Mouse (Mus musculus) ES-E14 (cell line): ENCODE results near the gene Rec8. TPM values are rescaled to one million over a fixed set of nuclear protein-coding genes. Genes with fewer than 3 reads are reported as not detected.

Experiments
- DNase-seq: peaks from one replicate; pipeline ENCODE4 v3.0.0-alpha.2; 2013; ENCODE audit warnings: low read depth, low spot score
- H3K27ac ChIP-seq: 2 replicates; pipeline ENCODE4 v1.5.1; 2012; ENCODE audit warnings: low read depth, mild to moderate bottlenecking, low read length, moderate library complexity, mixed read lengths; ENCODE audit not compliant: poor library complexity, insufficient read depth, severe bottlenecking
- H3K36me3 ChIP-seq: 2 replicates; pipeline ENCODE4 v1.6.1; 2012; ENCODE audit warnings: mild to moderate bottlenecking, low read length, moderate library complexity, mixed read lengths; ENCODE audit not compliant: control insufficient read depth, poor library complexity, insufficient read depth, severe bottlenecking
- H3K4me1 ChIP-seq, 2 experiments: fragments of 150-350 bp in 1 of 2; sonication (generic) in 1 of 2; 2 replicates each; pipeline ENCODE4 v1.6.1; 2012; ENCODE audit warnings: low read length in 2 of 2, mild to moderate bottlenecking in 1 of 2, mixed read lengths in 1 of 2; ENCODE audit not compliant: control insufficient read depth in 2 of 2, insufficient read depth in 2 of 2, poor library complexity in 1 of 2
- H3K4me3 ChIP-seq, 2 experiments: fragments of 150-350 bp in 1 of 2; sonication (generic) in 1 of 2; 2 replicates each; pipeline ENCODE4 v1.5.1; 2012; ENCODE audit warnings: low read length in 2 of 2, low read depth in 1 of 2, mild to moderate bottlenecking in 1 of 2, mixed read lengths in 1 of 2; ENCODE audit not compliant: insufficient read depth in 1 of 2, poor library complexity in 1 of 2, severe bottlenecking in 1 of 2
- H3K9ac ChIP-seq: 2 replicates; pipeline ENCODE4 v1.6.1; 2012; ENCODE audit warnings: low read depth, mild to moderate bottlenecking, low read length, mixed read lengths; ENCODE audit not compliant: poor library complexity, insufficient read depth, severe bottlenecking
- H3K9me3 ChIP-seq: fragments of 150-350 bp; sonication (generic); 2 replicates; pipeline ENCODE4 v1.6.1; 2012; ENCODE audit warnings: low read depth, mild to moderate bottlenecking, low read length; ENCODE audit not compliant: control insufficient read depth, insufficient read depth
- CHD2 ChIP-seq: IDR thresholded peaks from 2 replicates; pipeline ENCODE4 v1.6.1; 2014; ENCODE audit warnings: mild to moderate bottlenecking, low read depth, low read length, inconsistent platforms
- HCFC1 ChIP-seq: IDR thresholded peaks from 2 replicates; pipeline ENCODE4 v1.6.1; 2012; ENCODE audit warnings: low read length, inconsistent platforms, borderline replicate concordance; ENCODE audit not compliant: insufficient read depth
- MAFK ChIP-seq: IDR thresholded peaks from 2 replicates; pipeline ENCODE4 v1.6.1; 2014; ENCODE audit warnings: mild to moderate bottlenecking, low read depth, low read length, inconsistent platforms; ENCODE audit not compliant: insufficient read depth
- ZC3H11A ChIP-seq: IDR thresholded peaks from 2 replicates; pipeline ENCODE4 v1.6.1; 2012; ENCODE audit warnings: low read depth, mild to moderate bottlenecking, inconsistent platforms, low read length, borderline replicate concordance
- ZNF384 ChIP-seq: IDR thresholded peaks from 2 replicates; pipeline ENCODE4 v1.6.1; 2012; ENCODE audit warnings: low read depth, low read length, inconsistent platforms
- in situ Hi-C, 2 experiments: fragments of 600-800 bp; cut with MboI; formaldehyde crosslinking; loops; one replicate each; pipeline ENCODE4 v1.15.1; 2025; ENCODE audit warnings: low sequenced_read_pairs in 2 of 2, inconsistent platforms in 1 of 2; ENCODE audit not compliant: unreplicated experiment in 2 of 2
- total RNA-seq: library from RNA; depleted of rRNA; stranded (reverse); fragments of 300-350 nt; gene quantifications from 2 replicates; pipeline ENCODE4 v1.2.3, GENCODE M21; 2012

The Rec8 gene
- total RNA-seq, 1 experiment = 5.8 TPM

- no peak within 1 kb of the TSS for H3K9ac ChIP-seq
- H3K4me3 ChIP-seq = no peak within 1 kb of the TSS
- DNase-seq = no peak
- no peak within 1 kb of the TSS for H3K27ac ChIP-seq
- no peak for TF ChIP-seq ZC3H11A
- no peak for TF ChIP-seq MAFK
- TF ChIP-seq CHD2 = no peak
- no peak for TF ChIP-seq HCFC1
- TF ChIP-seq ZNF384 = no peak
- H3K4me1 ChIP-seq = peaks cover under 1 to 6% of the 10 kb centered on the region in 2 experiments; a peak in 1 of 4 replicates
- H3K9me3 ChIP-seq = no peaks in the 10 kb centered on the region
- H3K36me3 ChIP-seq = no peaks in the 10 kb centered on the region
- in situ Hi-C loops = no loop called here
Measured at GRCm38 (mm10) chr14:55649884-55650283, 32.0 kb downstream of the Rec8 start, which contains the start of gene Tssk4. TSS of gene Tssk4 (plus strand) at chr14:55650184.

DNA sequence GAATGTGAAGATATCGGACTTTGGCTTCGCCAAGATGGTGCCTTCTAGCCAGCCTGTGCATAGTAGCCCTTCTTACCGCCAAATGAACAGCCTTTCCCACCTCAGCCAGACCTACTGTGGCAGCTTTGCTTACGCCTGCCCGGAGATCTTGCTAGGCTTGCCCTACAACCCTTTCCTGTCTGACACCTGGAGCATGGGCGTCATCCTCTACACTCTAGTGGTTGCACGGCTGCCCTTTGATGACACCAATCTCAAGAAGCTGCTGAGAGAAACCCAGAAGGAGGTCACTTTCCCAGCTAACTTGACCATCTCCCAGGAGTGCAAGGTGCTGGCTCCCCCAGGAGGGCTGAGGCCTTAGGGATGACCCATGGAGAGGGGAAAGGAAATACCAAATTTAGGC lies 33.7 kb downstream of the Rec8 start:
- Histone ChIP-seq H3K4me3 (no peak overlapping the region), H3K9ac (no peak overlapping the region), H3K4me1 (peaks cover 0 to under 1% of the 10 kb centered on the region in 2 experiments; a peak in 1 of 4 replicates), H3K27ac (no peak overlapping the region), H3K36me3 (no peaks in the 10 kb centered on the region), H3K9me3 (no peaks in the 10 kb centered on the region)
- in situ Hi-C loops = no loop called here
- DNase-seq = no peak
- no peak for TF ChIP-seq ZNF384
- TF ChIP-seq CHD2 = no peak
- no peak for TF ChIP-seq HCFC1
- TF ChIP-seq MAFK = no peak
- TF ChIP-seq ZC3H11A = no peak

DNA sequence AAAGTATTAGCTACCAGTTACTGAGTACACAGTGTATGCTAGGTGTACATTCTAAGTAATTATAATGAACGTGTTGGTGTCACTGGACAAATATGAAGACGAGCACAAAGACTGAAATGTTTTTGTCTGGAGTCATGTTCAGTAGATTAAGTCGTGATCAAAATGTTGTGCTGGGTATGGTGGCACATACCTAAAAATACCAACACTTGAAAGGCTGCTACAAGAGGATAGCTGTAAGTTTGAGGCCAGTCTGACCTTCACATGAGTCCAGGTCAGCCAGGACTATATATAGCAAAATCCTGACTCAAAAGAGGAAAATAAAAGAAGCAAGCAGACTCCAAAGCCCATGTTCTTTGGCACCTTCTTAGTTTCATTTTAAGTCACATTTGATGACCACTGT lies 39.1 kb downstream of the Rec8 start:
- H3K9me3 ChIP-seq = no peaks in the 10 kb centered on the region
- H3K27ac ChIP-seq = no peak overlapping the region
- no peak overlapping the region for H3K9ac ChIP-seq
- peaks cover 4% of the 10 kb centered on the region for H3K36me3 ChIP-seq
- in situ Hi-C loops = no loop called here
- no peak for DNase-seq
- no peak for TF ChIP-seq ZNF384
- TF ChIP-seq ZC3H11A = no peak
- TF ChIP-seq MAFK = no peak
- no peak for TF ChIP-seq CHD2
- no peak for TF ChIP-seq HCFC1
- H3K4me1 ChIP-seq = 0 out of 4 replicates have a peak, but pooled peaks cover 0 to 2% of the 10 kb centered on the region in 2 experiments
- H3K4me3 ChIP-seq = no peak overlapping the region

GRCm38 (mm10) chr14:55658011-55658410 lies 40.2 kb downstream of the Rec8 start:
- Histone ChIP-seq H3K4me1 (0 out of 4 replicates have a peak, but pooled peaks cover 0 to 2% of the 10 kb centered on the region in 2 experiments), H3K36me3 (peaks cover 8% of the 10 kb centered on the region), H3K9ac (no peak overlapping the region), H3K4me3 (no peak overlapping the region), H3K27ac (no peak overlapping the region), H3K9me3 (no peaks in the 10 kb centered on the region)
- DNase-seq = no peak
- in situ Hi-C loops = no loop called here
- TF ChIP-seq CHD2 = no peak
- no peak for TF ChIP-seq HCFC1
- no peak for TF ChIP-seq ZNF384
- no peak for TF ChIP-seq MAFK
- no peak for TF ChIP-seq ZC3H11A

DNA sequence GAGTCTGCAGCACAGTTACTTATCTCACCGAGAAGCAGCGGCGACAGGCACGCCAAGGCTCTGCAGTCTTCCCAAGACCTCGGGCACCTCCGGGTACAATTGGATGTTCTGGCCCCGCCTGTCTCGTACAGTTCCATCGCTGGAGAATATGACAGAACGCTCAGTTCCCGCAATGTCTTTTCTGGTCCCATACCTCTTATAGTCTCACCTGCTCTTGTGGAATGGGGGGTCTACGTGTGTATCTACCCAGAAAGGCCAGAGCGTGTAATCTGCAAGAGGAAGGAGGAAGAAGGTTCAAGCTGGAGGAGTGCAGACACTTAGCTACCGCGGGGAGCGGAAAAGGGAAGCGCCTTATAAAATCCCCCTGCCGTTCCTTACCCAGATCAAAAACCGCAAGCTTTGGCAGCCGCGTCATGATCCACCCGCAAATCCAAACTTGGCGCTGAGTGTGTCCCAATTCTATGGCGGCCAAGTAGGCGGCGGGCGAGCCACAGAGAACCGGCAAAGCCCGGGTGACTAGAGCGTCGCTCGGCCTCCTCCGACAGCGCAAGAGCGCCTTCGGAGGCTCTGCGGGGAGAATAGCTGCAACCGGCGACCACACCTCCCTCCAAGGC lies 42.2 kb downstream of the Rec8 start, which contains the start of gene Mdp1:
Mdp1 (minus strand) TSS at position 549 of the 614 bp plus-strand sequence.
- in situ Hi-C loops = no loop called here
- 0 out of 4 replicates have a peak, but pooled peaks cover 0 to 2% of the 10 kb centered on the region in 2 experiments for H3K4me1 ChIP-seq
- TF ChIP-seq ZNF384 = no peak
- TF ChIP-seq ZC3H11A = no peak
- peak; percentile 22; the same call in 1 of the 2 replicates for TF ChIP-seq HCFC1
- no peak for TF ChIP-seq MAFK
- DNase-seq = peak; percentile 57
- peak within 1 kb of the TSS; percentile 82 to 91 for H3K4me3 ChIP-seq
- H3K36me3 ChIP-seq = peaks cover 10% of the 10 kb centered on the region
- H3K27ac ChIP-seq = no peak within 1 kb of the TSS
- H3K9me3 ChIP-seq = no peaks in the 10 kb centered on the region
- H3K9ac ChIP-seq = peak within 1 kb of the TSS; percentile 74
